Mouse (Mus musculus) stomach, postnatal 0 days (tissue): ENCODE measurements around the gene Fbxw9.

Source experiments
- CTCF ChIP-seq: IDR thresholded peaks from 2 replicates; pipeline ENCODE4 v1.5.1; 2016; ENCODE audit warnings: antibody characterized with exemption, low read depth, mild to moderate bottlenecking, moderate library complexity
- EP300 ChIP-seq: optimal IDR thresholded peaks from 2 replicates; pipeline ENCODE3; 2016; ENCODE audit warnings: antibody characterized with exemption

- TF ChIP-seq CTCF (peak; percentile 50), EP300 (no peak)
Observed at GRCm38 (mm10) chr8:85083108-85083813, 23.4 kb downstream of the Fbxw9 start, which contains the start of gene Man2b1.
